Mouse (Mus musculus): Measurements from ENCODE around the gene Ptpn6. TPM values are rescaled to one million over a fixed set of nuclear protein-coding genes. Genes with fewer than 3 reads are reported as not detected.

The Ptpn6 gene
- polyA plus RNA-seq (2015; fragmentation: Nextera tagmentation; extraction: Ambion mirVana) = 19.0 and 19.8 TPM in 2 replicates

GRCm38 (mm10) chr6:124738511-124739023 lies at the start of gene Ptpn6:
TSS of gene Ptpn6 (minus strand) at chr6:124738714.
- peak; percentile 82 for ATAC-seq (ENCODE audit: insufficient read depth, low FRiP score, low read depth)
- H3K4me1 ChIP-seq = peaks cover 17% of the 10 kb centered on the region
- no peaks in the 10 kb centered on the region for H3K9me3 ChIP-seq
- no peak within 1 kb of the TSS for H3K9ac ChIP-seq
- peak within 1 kb of the TSS; percentile 41 for H3K4me2 ChIP-seq
- H3K27ac ChIP-seq = peak within 1 kb of the TSS; percentile 99
- H3K36me3 ChIP-seq = peaks cover 9% of the 10 kb centered on the region
- H3K4me3 ChIP-seq (replicated peaks) = peak within 1 kb of the TSS; percentile 23
- WGBS = 23% methylated on average over 15 of the region's 15 CpGs
- no peaks in the 10 kb centered on the region for H3K27me3 ChIP-seq (replicated peaks)

- WGBS = 68% methylated on average over 10 of the region's 10 CpGs
- no peak overlapping the region for H3K9ac ChIP-seq
Observed at GRCm38 (mm10) chr6:124787722-124788121, 49.2 kb upstream of the Ptpn6 start.

GRCm38 (mm10) chr6:124786756-124787420 lies 48.4 kb upstream of the Ptpn6 start:
- Histone ChIP-seq H3K27ac (no peak overlapping the region), H3K9me3 (no peaks in the 10 kb centered on the region), H3K36me3 (no peaks in the 10 kb centered on the region), H3K4me2 (no peak overlapping the region), H3K9ac (no peak overlapping the region), H3K4me1 (peaks cover 4% of the 10 kb centered on the region; the same call in 1 of the 2 replicates), H3K27me3 (replicated peaks) (no peaks in the 10 kb centered on the region), H3K4me3 (replicated peaks) (no peak overlapping the region)
- WGBS = 50% methylated on average over 8 of the region's 8 CpGs
- ATAC-seq (ENCODE audit: insufficient read depth, low FRiP score, low read depth) = no peak

More at GRCm38 (mm10) chr6:124787722-124788121, 49.2 kb upstream of the Ptpn6 start:
- Histone ChIP-seq H3K27ac (no peak overlapping the region), H3K4me3 (replicated peaks) (no peak overlapping the region), H3K4me2 (no peak overlapping the region), H3K9me3 (no peaks in the 10 kb centered on the region), H3K27me3 (replicated peaks) (no peaks in the 10 kb centered on the region), H3K36me3 (no peaks in the 10 kb centered on the region), H3K4me1 (peaks cover under 1% of the 10 kb centered on the region; the same call in 1 of the 2 replicates)
- no peak for ATAC-seq (ENCODE audit: insufficient read depth, low FRiP score, low read depth)

GRCm38 (mm10) chr6:124782436-124782835 lies 43.9 kb upstream of the Ptpn6 start:
- Histone ChIP-seq H3K4me3 (replicated peaks) (peak overlapping the region; percentile 23), H3K9ac (no peak overlapping the region), H3K4me2 (peak overlapping the region; percentile 40), H3K9me3 (no peaks in the 10 kb centered on the region), H3K4me1 (peaks cover 9% of the 10 kb centered on the region), H3K27me3 (replicated peaks) (peaks cover 6% of the 10 kb centered on the region; the same call in 1 of the 2 replicates), H3K27ac (no peak overlapping the region), H3K36me3 (no peaks in the 10 kb centered on the region)
- ATAC-seq (ENCODE audit: insufficient read depth, low FRiP score, low read depth) = no peak
- 23% methylated on average over 6 of the region's 6 CpGs for WGBS

- peaks cover 6% of the 10 kb centered on the region; the same call in 1 of the 2 replicates for H3K27me3 ChIP-seq (replicated peaks)
- H3K4me3 ChIP-seq (replicated peaks) = no peak overlapping the region
- H3K27ac ChIP-seq = no peak overlapping the region
- H3K4me1 ChIP-seq = peaks cover 9% of the 10 kb centered on the region
- no peak for ATAC-seq (ENCODE audit: insufficient read depth, low FRiP score, low read depth)
- H3K4me2 ChIP-seq = no peak overlapping the region
- H3K36me3 ChIP-seq = no peaks in the 10 kb centered on the region
- no peaks in the 10 kb centered on the region for H3K9me3 ChIP-seq
- WGBS = 82% methylated on average over 7 of the region's 7 CpGs
- no peak overlapping the region for H3K9ac ChIP-seq
Observed at GRCm38 (mm10) chr6:124780917-124781316, 42.4 kb upstream of the Ptpn6 start.

- 8% methylated on average over 10 of the region's 10 CpGs for WGBS
- no peaks in the 10 kb centered on the region for H3K9me3 ChIP-seq
- H3K4me2 ChIP-seq = peak overlapping the region; percentile 70
- peak overlapping the region; percentile 33 for H3K4me3 ChIP-seq (replicated peaks)
- ATAC-seq (ENCODE audit: insufficient read depth, low FRiP score, low read depth) = no peak
- H3K36me3 ChIP-seq = no peaks in the 10 kb centered on the region
- no peak overlapping the region for H3K9ac ChIP-seq
- peaks cover 6% of the 10 kb centered on the region; the same call in 1 of the 2 replicates for H3K27me3 ChIP-seq (replicated peaks)
- H3K4me1 ChIP-seq = peaks cover 9% of the 10 kb centered on the region
- H3K27ac ChIP-seq = no peak overlapping the region
Observed at GRCm38 (mm10) chr6:124779984-124780416, 41.5 kb upstream of the Ptpn6 start.

GRCm38 (mm10) chr6:124779222-124779983 lies 40.9 kb upstream of the Ptpn6 start, which contains the start of gene Lrrc23:
TSS of gene Lrrc23 (minus strand) at chr6:124779727.
- Histone ChIP-seq H3K4me1 (peaks cover 9% of the 10 kb centered on the region), H3K27ac (no peak within 1 kb of the TSS), H3K9ac (0 out of 2 replicates have a peak within 1 kb of the TSS, but pooled peaks have one; percentile 4), H3K4me2 (peak within 1 kb of the TSS; percentile 70), H3K27me3 (replicated peaks) (peaks cover 6% of the 10 kb centered on the region; the same call in 1 of the 2 replicates), H3K9me3 (no peaks in the 10 kb centered on the region), H3K4me3 (replicated peaks) (peak within 1 kb of the TSS; percentile 33), H3K36me3 (no peaks in the 10 kb centered on the region)
- ATAC-seq (ENCODE audit: insufficient read depth, low FRiP score, low read depth) = no peak
- 3% methylated on average over 23 of the region's 23 CpGs for WGBS

GRCm38 (mm10) chr6:124770511-124770910 lies 32.0 kb upstream of the Ptpn6 start:
- Histone ChIP-seq H3K4me3 (replicated peaks) (no peak overlapping the region), H3K27ac (no peak overlapping the region), H3K9me3 (no peaks in the 10 kb centered on the region), H3K36me3 (no peaks in the 10 kb centered on the region), H3K9ac (no peak overlapping the region), H3K4me1 (peaks cover 18% of the 10 kb centered on the region), H3K4me2 (no peak overlapping the region), H3K27me3 (replicated peaks) (peaks cover 7% of the 10 kb centered on the region; the same call in 1 of the 2 replicates)
- WGBS = 84% methylated on average over 15 of the region's 15 CpGs
- no peak for ATAC-seq (ENCODE audit: insufficient read depth, low FRiP score, low read depth)

GRCm38 (mm10) chr6:124770013-124770412 lies 31.5 kb upstream of the Ptpn6 start:
- Histone ChIP-seq H3K36me3 (no peaks in the 10 kb centered on the region), H3K27ac (no peak overlapping the region), H3K4me3 (replicated peaks) (peak overlapping the region; percentile 56; the same call in 1 of the 2 replicates), H3K4me1 (peaks cover 18% of the 10 kb centered on the region), H3K9ac (no peak overlapping the region), H3K9me3 (no peaks in the 10 kb centered on the region), H3K4me2 (peak overlapping the region; percentile 95), H3K27me3 (replicated peaks) (peaks cover 7% of the 10 kb centered on the region; the same call in 1 of the 2 replicates)
- 51% methylated on average over 7 of the region's 7 CpGs for WGBS
- no peak for ATAC-seq (ENCODE audit: insufficient read depth, low FRiP score, low read depth)

GRCm38 (mm10) chr6:124769101-124769765 lies 30.7 kb upstream of the Ptpn6 start, which contains the start of gene Eno2:
TSS of gene Eno2 (minus strand) at chr6:124769673.
- 1% methylated on average over 52 of the region's 54 CpGs for WGBS
- Histone ChIP-seq H3K4me1 (peaks cover 18% of the 10 kb centered on the region), H3K27me3 (replicated peaks) (peaks cover 7% of the 10 kb centered on the region; the same call in 1 of the 2 replicates), H3K9ac (peak within 1 kb of the TSS; percentile 43), H3K36me3 (no peaks in the 10 kb centered on the region), H3K4me2 (peak within 1 kb of the TSS; percentile 95), H3K27ac (no peak within 1 kb of the TSS), H3K4me3 (replicated peaks) (peak within 1 kb of the TSS; percentile 56), H3K9me3 (no peaks in the 10 kb centered on the region)
- ATAC-seq (ENCODE audit: insufficient read depth, low FRiP score, low read depth) = peak; percentile 67; the same call in 1 of the 2 replicates

GRCm38 (mm10) chr6:124768704-124769044 lies 30.2 kb upstream of the Ptpn6 start:
- H3K9me3 ChIP-seq = no peaks in the 10 kb centered on the region
- H3K27ac ChIP-seq = no peak overlapping the region
- H3K36me3 ChIP-seq = no peaks in the 10 kb centered on the region
- peaks cover 7% of the 10 kb centered on the region; the same call in 1 of the 2 replicates for H3K27me3 ChIP-seq (replicated peaks)
- peaks cover 18% of the 10 kb centered on the region for H3K4me1 ChIP-seq
- no peak for ATAC-seq (ENCODE audit: insufficient read depth, low FRiP score, low read depth)
- WGBS = 7% methylated on average over 9 of the region's 9 CpGs
- H3K4me2 ChIP-seq = peak overlapping the region; percentile 95
- peak overlapping the region; percentile 56 for H3K4me3 ChIP-seq (replicated peaks)
- H3K9ac ChIP-seq = no peak overlapping the region

All from stomach, embryonic 15.5 days (tissue).